Mouse (Mus musculus): ENCODE data around the gene Dtl. TPM values are rescaled to one million over a fixed set of nuclear protein-coding genes. Genes with fewer than 3 reads are reported as not detected.

The Dtl gene
- polyA plus RNA-seq, 1 experiment from 2014 or later = 12.7 TPM

GRCm38 (mm10) chr1:191559779-191560178 lies 15.6 kb downstream of the Dtl start:
- ATAC-seq (no peak), DNase-seq (ENCODE audit: low read depth, low spot score) (no peak)
- ChIA-PET CTCF (interaction anchor here (1.0 to 2.6 kb wide), 3 partner anchors 8 to 168 kb away, joined by 3 to 12 read pairs (median 3); no protein-coding TSS in a partner anchor), POLR2A (interaction anchor here (0.7 kb wide), 1 partner anchor 182 kb away, joined by 3 read pairs; no protein-coding TSS in a partner anchor)
- no peak for TF ChIP-seq CTCF (IDR thresholded peaks at IDR 0.05)
- no peaks in the 10 kb centered on the region for H3K27me3 ChIP-seq
- in situ Hi-C loops (cut with MboI; ENCODE audit: low pct_unique_long_range_greater_than_20kb) = loop anchor here (25.0 kb wide), 2 partner anchors 472 to 622 kb away; partner anchors contain the start of genes Angel2 and Batf3

GRCm38 (mm10) chr1:191557109-191557508 lies 18.2 kb downstream of the Dtl start:
- no peaks in the 10 kb centered on the region for H3K27me3 ChIP-seq
- TF ChIP-seq CTCF (IDR thresholded peaks at IDR 0.05) = no peak
- ChIA-PET CTCF (interaction anchor here (1.1 to 1.3 kb wide), 3 partner anchors 19 to 175 kb away, joined by 3 read pairs; no protein-coding TSS in a partner anchor), POLR2A (no interaction called here)
- in situ Hi-C loops (cut with MboI; ENCODE audit: low pct_unique_long_range_greater_than_20kb) = loop anchor here (25.0 kb wide), 2 partner anchors 470 to 620 kb away; partner anchors contain the start of genes Angel2 and Batf3
- no peak for ATAC-seq
- DNase-seq (ENCODE audit: low read depth, low spot score) = no peak

- in situ Hi-C loops (cut with MboI; ENCODE audit: low pct_unique_long_range_greater_than_20kb) = loop anchor here (25.0 kb wide), 2 partner anchors 463 to 613 kb away; partner anchors contain the start of genes Angel2 and Batf3
- POLR2A ChIA-PET = no interaction called here
- TF ChIP-seq CTCF (IDR thresholded peaks at IDR 0.05) = no peak
- DNase-seq (ENCODE audit: low read depth, low spot score) (no peak), ATAC-seq (no peak)
- H3K27me3 ChIP-seq = no peaks in the 10 kb centered on the region
- CTCF ChIA-PET = interaction anchor here (0.8 kb wide), 1 partner anchor 12 kb away, joined by 3 read pairs; no protein-coding TSS in a partner anchor
These were observed 24.6 kb downstream of the Dtl start for GRCm38 (mm10) chr1:191550786-191551185.

GRCm38 (mm10) chr1:191543747-191544146 lies 31.6 kb downstream of the Dtl start:
- TF ChIP-seq CTCF (IDR thresholded peaks at IDR 0.05) = no peak
- in situ Hi-C loops (cut with MboI; ENCODE audit: low pct_unique_long_range_greater_than_20kb) = no loop called here
- no peaks in the 10 kb centered on the region for H3K27me3 ChIP-seq
- ChIA-PET POLR2A (no interaction called here), CTCF (interaction anchor here (0.7 to 1.5 kb wide), 5 partner anchors 11 to 152 kb away, joined by 3 to 4 read pairs (median 3); no protein-coding TSS in a partner anchor)
- ATAC-seq = no peak
- DNase-seq (ENCODE audit: low read depth, low spot score) = no peak

- DNase-seq (ENCODE audit: low read depth, low spot score) (no peak), ATAC-seq (no peak)
- in situ Hi-C loops (cut with MboI; ENCODE audit: low pct_unique_long_range_greater_than_20kb) = no loop called here
- ChIA-PET POLR2A (no interaction called here), CTCF (interaction anchor here (1.1 to 2.0 kb wide), 2 partner anchors 19 to 21 kb away, joined by 3 to 5 read pairs; no protein-coding TSS in a partner anchor)
- no peaks in the 10 kb centered on the region for H3K27me3 ChIP-seq
- TF ChIP-seq CTCF (IDR thresholded peaks at IDR 0.05) = no peak
These were observed 33.7 kb downstream of the Dtl start for GRCm38 (mm10) chr1:191541619-191542018.

- no peak for TF ChIP-seq CTCF (IDR thresholded peaks at IDR 0.05)
- ATAC-seq (no peak), DNase-seq (ENCODE audit: low read depth, low spot score) (no peak)
- in situ Hi-C loops (cut with MboI; ENCODE audit: low pct_unique_long_range_greater_than_20kb) = no loop called here
- ChIA-PET POLR2A (no interaction called here), CTCF (interaction anchor here (1.1 to 2.0 kb wide), 3 partner anchors 18 to 24 kb away, joined by 3 to 5 read pairs (median 4); no protein-coding TSS in a partner anchor)
- H3K27me3 ChIP-seq = no peaks in the 10 kb centered on the region
These were observed 34.3 kb downstream of the Dtl start for GRCm38 (mm10) chr1:191541014-191541413.

GRCm38 (mm10) chr1:191540300-191540699 lies 35.0 kb downstream of the Dtl start:
- TF ChIP-seq CTCF (IDR thresholded peaks at IDR 0.05) = no peak
- ChIA-PET POLR2A (interaction anchor here (0.6 kb wide), 1 partner anchor 120 kb away, joined by 3 read pairs; no protein-coding TSS in a partner anchor), CTCF (interaction anchor here (0.8 to 3.0 kb wide), 6 partner anchors 8 to 49 kb away, joined by 3 to 12 read pairs (median 4); no protein-coding TSS in a partner anchor)
- DNase-seq (ENCODE audit: low read depth, low spot score) (no peak), ATAC-seq (no peak)
- in situ Hi-C loops (cut with MboI; ENCODE audit: low pct_unique_long_range_greater_than_20kb) = no loop called here
- H3K27me3 ChIP-seq = no peaks in the 10 kb centered on the region

GRCm38 (mm10) chr1:191534896-191535295 lies 40.4 kb downstream of the Dtl start:
- TF ChIP-seq CTCF (IDR thresholded peaks at IDR 0.05) = no peak
- in situ Hi-C loops (cut with MboI; ENCODE audit: low pct_unique_long_range_greater_than_20kb) = no loop called here
- CTCF ChIA-PET = no interaction called here
- no peaks in the 10 kb centered on the region for H3K27me3 ChIP-seq
- ATAC-seq (no peak), DNase-seq (ENCODE audit: low read depth, low spot score) (no peak)
- POLR2A ChIA-PET = no interaction called here

GRCm38 (mm10) chr1:191531023-191531422 lies 44.3 kb downstream of the Dtl start:
- ChIA-PET CTCF (interaction anchor here (1.6 kb wide), 1 partner anchor 13 kb away, joined by 3 read pairs; no protein-coding TSS in a partner anchor), POLR2A (no interaction called here)
- in situ Hi-C loops (cut with MboI; ENCODE audit: low pct_unique_long_range_greater_than_20kb) = no loop called here
- DNase-seq (ENCODE audit: low read depth, low spot score) (no peak), ATAC-seq (no peak)
- no peak for TF ChIP-seq CTCF (IDR thresholded peaks at IDR 0.05)
- H3K27me3 ChIP-seq = no peaks in the 10 kb centered on the region

- CTCF ChIA-PET = no interaction called here
These were observed 45.9 kb downstream of the Dtl start for GRCm38 (mm10) chr1:191529406-191529805.

GRCm38 (mm10) chr1:191527921-191528612 lies 47.3 kb downstream of the Dtl start:
- H3K27me3 ChIP-seq = no peaks in the 10 kb centered on the region
- DNase-seq (ENCODE audit: low read depth, low spot score) = no peak
- CTCF ChIA-PET = interaction anchor here (0.7 to 1.5 kb wide), 3 partner anchors 35 to 137 kb away, joined by 3 to 4 read pairs (median 3); no protein-coding TSS in a partner anchor
- in situ Hi-C loops (cut with MboI; ENCODE audit: low pct_unique_long_range_greater_than_20kb) = no loop called here
- ATAC-seq = no peak
- no peak for TF ChIP-seq CTCF (IDR thresholded peaks at IDR 0.05)
- POLR2A ChIA-PET = interaction anchor here (0.5 to 0.8 kb wide), 2 partner anchors 10 to 73 kb away, joined by 3 to 4 read pairs; no protein-coding TSS in a partner anchor

More at GRCm38 (mm10) chr1:191529406-191529805, 45.9 kb downstream of the Dtl start:
- TF ChIP-seq CTCF (IDR thresholded peaks at IDR 0.05) = no peak
- ATAC-seq = no peak
- in situ Hi-C loops (cut with MboI; ENCODE audit: low pct_unique_long_range_greater_than_20kb) = no loop called here
- POLR2A ChIA-PET = no interaction called here
- DNase-seq (ENCODE audit: low read depth, low spot score) = no peak
- H3K27me3 ChIP-seq = no peaks in the 10 kb centered on the region
